Mouse (Mus musculus) heart, embryonic 16.5 days (tissue): ENCODE measurements around the gene Zfp105. TPM values are rescaled to one million over a fixed set of nuclear protein-coding genes. Genes with fewer than 3 reads are reported as not detected.
A peak's percentile ranks its signal among the peaks of the same experiment; 100 is the strongest.

Experiments
- ATAC-seq: fragments of 200-750 bp; cut with Nextera tagmentation; replicated peaks from 2 replicates; pipeline ENCODE4 v1.8.0; 2017; ENCODE audit warnings: moderate number of reproducible peaks; ENCODE audit not compliant: insufficient read depth, low FRiP score; ENCODE audit errors: extremely low read depth
- H3K27ac ChIP-seq: fragments of 300-500 bp; sonication (generic); 2 replicates; pipeline ENCODE4 v1.5.1; 2014; ENCODE audit warnings: mild to moderate bottlenecking, low read length, control low read depth, moderate library complexity
- H3K27me3 ChIP-seq: fragments of 300-500 bp; sonication (generic); 2 replicates; pipeline ENCODE4 v1.6.1; 2014; ENCODE audit warnings: low read length, mixed read lengths; ENCODE audit not compliant: control insufficient read depth, insufficient read depth
- H3K36me3 ChIP-seq: fragments of 300-500 bp; sonication (generic); 2 replicates; pipeline ENCODE4 v1.6.1; 2014; ENCODE audit not compliant: control insufficient read depth, insufficient read depth
- H3K4me1 ChIP-seq: fragments of 300-500 bp; sonication (generic); 2 replicates; pipeline ENCODE4 v1.6.1; 2014; ENCODE audit warnings: low read length, mixed read lengths; ENCODE audit not compliant: control insufficient read depth, insufficient read depth
- H3K4me2 ChIP-seq: fragments of 300-500 bp; sonication (generic); 2 replicates; pipeline ENCODE4 v1.6.1; 2014; ENCODE audit warnings: low read depth, mild to moderate bottlenecking, control low read depth, low read length
- H3K4me3 ChIP-seq: fragments of 300-500 bp; sonication (generic); 2 replicates; pipeline ENCODE4 v1.5.1; 2014; ENCODE audit warnings: mild to moderate bottlenecking, control low read depth, low read length
- H3K9ac ChIP-seq: fragments of 300-500 bp; sonication (generic); 2 replicates; pipeline ENCODE4 v1.6.1; 2014; ENCODE audit warnings: low read length, control low read depth
- H3K9me3 ChIP-seq: fragments of 300-500 bp; sonication (generic); replicated peaks from 2 replicates; pipeline ENCODE4 v1.6.1; 2016; ENCODE audit warnings: low read length; ENCODE audit not compliant: control insufficient read depth
- WGBS: fragments of 180-500 bp; shearing (Covaris S2); extraction: QIAGEN DNeasy Blood & Tissue Kit; methylation state at CpG from one replicate; pipeline ENCODE4 v1.1.7; 2014; 5-methylcytosine and 5-hydroxymethylcytosine counted together
- polyA plus RNA-seq: library from polyadenylated mRNA; unstranded; fragments of >200 nt; fragmentation: Nextera tagmentation; extraction: Ambion mirVana; gene quantifications from 2 replicates; pipeline ENCODE4 v1.2.1, GENCODE M21; 2015

The Zfp105 gene
- polyA plus RNA-seq: 8.9 and 9.5 TPM in 2 replicates

DNA sequence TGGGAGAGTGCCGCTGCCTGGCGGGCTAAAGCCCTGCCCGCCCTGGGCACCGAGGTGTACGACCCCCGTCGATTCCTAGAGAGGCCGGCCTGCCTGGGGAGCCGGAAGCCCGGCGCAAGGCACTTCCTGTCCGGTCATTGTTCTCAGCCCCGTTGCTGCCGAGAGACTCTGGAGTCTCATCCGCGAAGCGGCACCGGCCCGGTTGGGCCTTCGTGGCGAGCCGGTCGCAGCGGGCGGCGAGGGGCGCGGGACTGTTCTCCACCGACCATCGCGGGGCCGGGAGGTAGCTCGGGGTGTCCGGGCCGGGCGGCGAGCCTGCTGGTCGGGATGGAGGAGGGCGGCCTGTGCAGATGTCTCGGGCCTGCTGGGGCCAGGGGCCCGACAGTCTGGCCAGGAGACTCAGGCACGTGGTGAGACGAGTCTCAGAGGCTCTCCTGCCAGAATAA lies at the start of gene Zfp105:
Zfp105 (plus strand) TSS at position 137 of the 446 bp plus-strand sequence.
- Histone ChIP-seq H3K27ac (0 out of 2 replicates have a peak within 1 kb of the TSS, but pooled peaks have one; percentile 12), H3K4me3 (peak within 1 kb of the TSS; percentile 75), H3K27me3 (no peaks in the 10 kb centered on the region), H3K9me3 (no peaks in the 10 kb centered on the region), H3K36me3 (peaks cover 31% of the 10 kb centered on the region), H3K4me1 (peaks cover 5% of the 10 kb centered on the region; the same call in 1 of the 2 replicates), H3K4me2 (peak within 1 kb of the TSS; percentile 75), H3K9ac (peak within 1 kb of the TSS; percentile 87)
- ATAC-seq: peak; percentile 97
- 1% methylated on average over 43 of the region's 43 CpGs for WGBS

DNA sequence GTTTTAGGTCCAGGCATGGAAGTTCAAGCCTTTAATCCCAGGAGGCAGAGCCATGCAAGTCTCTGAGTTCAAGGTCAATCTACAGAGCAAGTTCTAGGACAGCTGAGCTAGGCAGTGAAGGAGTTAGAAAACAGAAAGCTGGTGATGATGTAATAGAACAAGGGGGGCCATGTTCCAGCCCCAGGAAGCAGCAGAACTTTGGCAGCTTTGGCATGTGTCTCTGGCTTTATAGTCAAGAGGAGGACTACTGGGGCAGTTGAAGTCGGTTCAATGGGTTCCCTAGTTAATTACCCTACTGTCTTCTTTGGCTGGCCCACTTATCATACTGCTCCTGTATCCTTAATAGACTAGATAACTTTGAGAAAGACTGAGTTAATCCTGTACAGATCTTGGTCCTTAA lies 48.2 kb upstream of the Zfp105 start:
- ATAC-seq: no peak

DNA sequence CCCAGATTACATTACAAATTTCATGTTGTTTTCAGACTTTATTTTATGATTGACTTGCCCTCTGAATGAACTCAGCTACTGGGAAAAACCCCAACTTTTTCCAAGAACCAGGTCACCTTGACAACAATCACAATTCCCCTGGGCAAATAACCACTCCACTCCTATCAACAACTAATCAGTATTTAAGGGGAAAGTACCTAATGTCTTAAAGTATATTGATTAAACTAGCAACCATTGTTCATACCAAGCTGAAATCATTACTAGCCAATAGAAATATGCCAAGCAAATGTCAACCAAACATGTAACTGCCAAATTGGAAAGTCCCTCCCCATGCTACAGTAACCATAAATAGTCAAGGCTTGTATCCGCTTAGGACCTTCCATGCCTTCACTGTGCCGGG lies 47.7 kb upstream of the Zfp105 start:
- no peak overlapping the region for H3K9ac ChIP-seq
- H3K4me2 ChIP-seq: no peak overlapping the region
- no peak for ATAC-seq
- no peak overlapping the region for H3K4me3 ChIP-seq
- H3K27me3 ChIP-seq: no peaks in the 10 kb centered on the region
- peaks cover 7% of the 10 kb centered on the region for H3K9me3 ChIP-seq
- 78% methylated on average over 2 of the region's 2 CpGs for WGBS
- H3K4me1 ChIP-seq: no peaks in the 10 kb centered on the region
- no peaks in the 10 kb centered on the region for H3K36me3 ChIP-seq
- H3K27ac ChIP-seq: no peak overlapping the region

More for the DNA sequence above, 48.2 kb upstream of the Zfp105 start:
- no peak overlapping the region for H3K4me3 ChIP-seq
- H3K9ac ChIP-seq: no peak overlapping the region
- no peaks in the 10 kb centered on the region for H3K4me1 ChIP-seq
- 63% methylated on average over 1 of the region's 1 CpGs for WGBS
- H3K9me3 ChIP-seq: peaks cover 7% of the 10 kb centered on the region
- H3K4me2 ChIP-seq: no peak overlapping the region
- no peaks in the 10 kb centered on the region for H3K36me3 ChIP-seq
- no peaks in the 10 kb centered on the region for H3K27me3 ChIP-seq
- H3K27ac ChIP-seq: no peak overlapping the region

DNA sequence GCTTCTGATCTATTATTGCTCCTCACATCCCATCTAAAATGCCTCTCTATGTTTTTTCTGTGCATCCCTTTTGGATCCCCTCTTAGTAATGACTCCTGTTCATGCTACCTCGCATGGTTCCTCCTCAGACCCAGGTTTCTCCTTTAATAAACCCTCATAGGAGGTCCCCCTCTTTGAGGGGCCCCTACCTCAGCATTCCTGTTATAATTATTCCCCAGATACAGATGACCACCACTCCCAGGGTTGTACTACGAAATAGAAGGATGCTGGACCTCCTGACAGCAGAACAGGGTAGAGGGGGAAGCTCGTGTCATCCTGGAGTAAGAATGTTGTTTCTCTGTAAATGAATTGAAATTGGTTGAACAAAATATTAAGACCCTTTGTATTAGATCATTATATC lies 37.5 kb upstream of the Zfp105 start, which contains the start of gene Zkscan7:
Zkscan7 (plus strand) TSS at position 301 of the 400 bp plus-strand sequence.
- H3K4me2 ChIP-seq: peak within 1 kb of the TSS; percentile 84

DNA sequence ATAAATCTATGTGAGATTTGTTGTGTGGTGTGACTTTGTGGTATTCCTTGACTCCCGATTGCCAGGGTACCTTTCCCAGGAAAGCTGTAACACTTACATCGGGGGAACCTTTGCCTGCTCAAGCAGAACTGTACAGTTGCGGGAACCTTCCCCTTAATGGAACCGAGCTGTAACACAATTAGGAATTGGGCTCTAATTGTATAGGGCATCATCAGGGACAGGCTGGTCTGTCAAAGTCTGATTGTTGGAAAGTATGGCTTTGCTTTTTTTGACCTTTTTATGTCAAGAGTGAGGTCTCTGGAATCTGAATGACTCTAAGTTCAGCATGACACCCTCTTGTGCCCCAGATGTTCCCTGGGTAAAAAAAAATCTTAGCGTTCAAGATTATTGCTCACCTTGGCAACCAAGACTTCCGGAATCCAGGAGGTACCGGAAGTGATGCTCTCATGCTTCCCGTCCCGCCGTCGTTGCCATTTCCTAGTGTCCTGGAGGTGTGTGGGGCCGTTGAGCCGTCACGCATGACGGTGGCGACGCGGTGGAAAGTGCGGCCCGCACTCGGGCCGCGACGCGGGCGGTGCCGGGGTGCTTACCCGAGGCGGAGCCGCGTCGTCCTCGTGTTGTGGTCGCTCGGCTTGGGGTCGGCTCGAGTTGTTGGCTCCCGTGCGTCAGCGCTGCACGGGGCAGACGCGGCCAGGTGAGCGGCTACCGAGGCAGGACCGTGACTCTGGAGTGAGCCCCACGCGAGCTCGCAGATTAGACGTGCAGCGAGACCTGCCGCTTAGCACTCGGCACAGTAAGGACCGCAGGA lies 36.3 kb upstream of the Zfp105 start:
- H3K27me3 ChIP-seq: no peaks in the 10 kb centered on the region
- H3K4me2 ChIP-seq: peak overlapping the region; percentile 84
- no peaks in the 10 kb centered on the region for H3K36me3 ChIP-seq
- WGBS: 6% methylated on average over 53 of the region's 54 CpGs
- H3K9ac ChIP-seq: peak overlapping the region; percentile 87
- peak; percentile 79 for ATAC-seq
- peaks cover 5% of the 10 kb centered on the region; the same call in 1 of the 2 replicates for H3K4me1 ChIP-seq
- H3K9me3 ChIP-seq: peaks cover 10% of the 10 kb centered on the region
- peak overlapping the region; percentile 16; the same call in 1 of the 2 replicates for H3K27ac ChIP-seq
- peak overlapping the region; percentile 83 for H3K4me3 ChIP-seq

More for the DNA sequence above, 37.5 kb upstream of the Zfp105 start, which contains the start of gene Zkscan7:
- no peaks in the 10 kb centered on the region for H3K36me3 ChIP-seq
- H3K27me3 ChIP-seq: no peaks in the 10 kb centered on the region; the same call in 1 of the 2 replicates
- H3K27ac ChIP-seq: no peak within 1 kb of the TSS
- H3K9ac ChIP-seq: peak within 1 kb of the TSS; percentile 87; the same call in 1 of the 2 replicates
- H3K4me3 ChIP-seq: peak within 1 kb of the TSS; percentile 83
- H3K9me3 ChIP-seq: peaks cover 10% of the 10 kb centered on the region
- no peak for ATAC-seq
- WGBS: 75% methylated on average over 3 of the region's 3 CpGs
- H3K4me1 ChIP-seq: peaks cover 5% of the 10 kb centered on the region; the same call in 1 of the 2 replicates

DNA sequence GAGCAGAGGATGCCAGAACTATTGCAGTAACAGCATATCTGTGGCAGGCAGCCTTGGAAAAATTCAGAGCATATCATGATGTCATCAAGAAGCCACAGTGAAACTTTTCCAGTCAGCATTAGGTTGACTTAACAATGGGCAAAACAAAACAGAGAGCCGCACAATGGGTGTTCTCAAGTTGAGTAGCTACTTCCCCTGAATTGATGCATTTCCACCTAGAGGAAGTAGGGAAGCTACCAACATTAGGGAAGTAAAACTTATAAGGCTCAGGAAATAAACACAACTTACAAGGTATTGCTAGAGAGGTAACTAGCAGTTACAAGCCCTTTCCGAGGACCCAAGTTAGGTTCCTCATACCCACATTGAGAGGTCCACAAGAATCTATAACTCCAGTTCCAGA lies 21.8 kb upstream of the Zfp105 start:
- 71% methylated on average over 2 of the region's 2 CpGs for WGBS
- Histone ChIP-seq H3K4me1 (0 out of 2 replicates have a peak, but pooled peaks cover 2% of the 10 kb centered on the region), H3K27me3 (no peaks in the 10 kb centered on the region), H3K4me2 (no peak overlapping the region), H3K4me3 (no peak overlapping the region), H3K36me3 (peaks cover 3% of the 10 kb centered on the region), H3K27ac (no peak overlapping the region), H3K9ac (no peak overlapping the region), H3K9me3 (peaks cover 3% of the 10 kb centered on the region)
- no peak for ATAC-seq

DNA sequence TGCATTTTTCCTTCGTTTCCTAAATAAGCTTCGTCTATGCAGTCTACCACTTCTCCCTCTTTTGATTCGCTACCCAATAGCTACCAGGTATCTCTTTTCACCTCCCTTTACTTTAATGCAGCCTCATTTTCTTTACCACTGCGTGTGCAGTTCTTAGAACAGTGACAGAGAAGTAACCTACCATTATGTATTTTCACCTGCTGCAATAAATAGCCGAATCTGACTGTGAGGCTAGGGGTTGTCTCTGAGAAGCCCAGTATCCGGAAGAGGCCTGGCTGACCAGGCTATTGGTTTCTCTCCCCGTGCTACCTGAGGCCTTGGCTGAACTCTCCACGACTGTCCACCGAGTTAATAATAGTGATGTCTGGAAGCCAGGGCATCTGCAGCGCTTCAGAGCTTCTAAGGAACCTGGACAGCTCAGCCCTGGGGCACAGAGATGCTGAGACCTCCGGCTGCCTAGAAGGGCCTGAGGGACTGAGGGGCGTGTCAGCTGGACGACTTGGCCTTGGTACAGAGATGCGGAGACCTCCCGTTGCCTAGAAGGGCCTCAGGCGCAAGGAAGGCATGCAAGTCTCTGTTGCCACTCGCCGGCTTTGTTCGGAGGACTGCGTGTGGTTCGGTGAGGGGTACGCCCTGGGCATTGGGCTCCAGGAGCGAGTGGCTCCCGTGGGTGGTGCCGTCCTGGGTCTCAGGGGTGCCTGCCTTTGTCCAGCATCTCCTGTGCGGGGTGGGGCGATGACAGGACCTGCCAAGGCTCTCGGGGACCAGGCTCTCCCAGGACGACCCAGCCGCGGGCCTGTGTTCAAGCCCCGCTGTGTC lies 19.9 kb upstream of the Zfp105 start:
- 0 out of 2 replicates have a peak, but pooled peaks cover 2% of the 10 kb centered on the region for H3K4me1 ChIP-seq
- peak overlapping the region; percentile 74 for H3K9ac ChIP-seq
- no peak overlapping the region for H3K27ac ChIP-seq
- H3K9me3 ChIP-seq: peaks cover 6% of the 10 kb centered on the region; the same call in 1 of the 2 replicates
- ATAC-seq: peak; percentile 90
- H3K4me2 ChIP-seq: peak overlapping the region; percentile 74
- 15% methylated on average over 32 of the region's 32 CpGs for WGBS
- peak overlapping the region; percentile 67 for H3K4me3 ChIP-seq
- no peaks in the 10 kb centered on the region for H3K27me3 ChIP-seq
- H3K36me3 ChIP-seq: no peaks in the 10 kb centered on the region; the same call in 1 of the 2 replicates

DNA sequence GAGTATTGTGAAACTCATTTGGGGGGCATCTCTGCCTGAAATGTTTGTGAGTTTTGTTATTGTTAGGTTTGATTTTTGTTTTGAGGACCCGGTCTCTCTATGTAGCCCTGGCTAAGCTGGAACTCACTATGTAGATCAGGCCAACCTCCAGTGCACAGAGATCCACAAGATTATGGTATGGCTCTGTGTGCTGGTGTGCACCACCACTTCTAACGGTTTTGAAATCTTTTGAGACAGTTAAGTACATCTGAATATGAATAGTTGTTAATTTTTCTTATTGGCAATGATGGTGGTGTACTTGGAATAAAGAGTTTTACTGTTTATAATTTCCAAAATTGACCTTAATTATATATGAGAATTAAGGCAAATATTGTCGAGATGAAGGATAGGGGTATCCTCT lies 436 bp upstream of the Zfp105 start:
- Histone ChIP-seq H3K4me3 (peak overlapping the region; percentile 75), H3K4me1 (peaks cover 5% of the 10 kb centered on the region; the same call in 1 of the 2 replicates), H3K4me2 (peak overlapping the region; percentile 75), H3K27ac (no peak overlapping the region), H3K9ac (peak overlapping the region; percentile 87), H3K27me3 (no peaks in the 10 kb centered on the region), H3K36me3 (peaks cover 27% of the 10 kb centered on the region), H3K9me3 (no peaks in the 10 kb centered on the region)
- 27% methylated on average over 3 of the region's 3 CpGs for WGBS
- ATAC-seq: no peak
